Mouse (Mus musculus): ENCODE data around the gene Mllt3. TPM values are rescaled to one million over a fixed set of nuclear protein-coding genes. Genes with fewer than 3 reads are reported as not detected.

Mllt3 gene
- total and polyA plus RNA-seq, 3 experiments, result 15.4 to 75.3 TPM; not detected in 1

GRCm38 (mm10) chr4:87954421-87955083, 78.6 kb downstream of the Mllt3 start:
- no peak overlapping the region for H3K27ac ChIP-seq (ENCODE audit: control insufficient read depth, low read depth, low read length)
- H3K27me3 ChIP-seq (ENCODE audit: control insufficient read depth in 1 of 2, insufficient read depth in 2 of 2, low read length in 2 of 2), result no peaks in the 10 kb centered on the region
- H3K4me3 ChIP-seq (ENCODE audit: control insufficient read depth in 1 of 2, insufficient read depth in 1 of 2, low read depth in 2 of 2, low read length in 2 of 2), result no peak overlapping the region
- peaks cover 5 to 7% of the 10 kb centered on the region in 2 experiments; a peak in 3 of 4 replicates for H3K4me1 ChIP-seq (ENCODE audit: control insufficient read depth in 1 of 2, insufficient read depth in 2 of 2, low read length in 2 of 2)
- H3K36me3 ChIP-seq (ENCODE audit: control insufficient read depth in 1 of 2, insufficient read depth in 2 of 2, low read length in 2 of 2), result peaks cover 0 to 5% of the 10 kb centered on the region in 2 experiments; a peak in 2 of 4 replicates
- DNase-seq (ENCODE audit: low read depth, low spot score), result no peak
- TF ChIP-seq CHD2 (IDR thresholded peaks at IDR 0.05; ENCODE audit: low read length) (no peak), USF2 (IDR thresholded peaks at IDR 0.05; ENCODE audit: borderline replicate concordance in 1 of 2, insufficient read depth in 1 of 2, low read depth in 1 of 2, low read length in 2 of 2) (no peak), SIN3A (IDR thresholded peaks at IDR 0.05; ENCODE audit: low read length) (no peak), HCFC1 (IDR thresholded peaks at IDR 0.05; ENCODE audit: low read depth, low read length) (no peak), NELFE (IDR thresholded peaks at IDR 0.05; ENCODE audit: low read depth, low read length) (no peak), MEF2A (IDR thresholded peaks at IDR 0.05; ENCODE audit: extremely low read depth, insufficient replicate concordance, low read depth, low read length, poor library complexity, severe bottlenecking) (no peak), POLR2AphosphoS2 (IDR thresholded peaks at IDR 0.05; ENCODE audit: low read length) (no peak), GATA1 (IDR thresholded peaks at IDR 0.05; ENCODE audit: low read depth, low read length) (no peak), MAZ (IDR thresholded peaks at IDR 0.05; ENCODE audit: low read depth, low read length) (no peak), KAT2A (conservative IDR thresholded peaks at IDR 0.05; ENCODE audit: low read depth, low read length) (no peak), RCOR1 (IDR thresholded peaks at IDR 0.05; ENCODE audit: low read depth, low read length) (no peak)
- no peaks in the 10 kb centered on the region for H3K9me3 ChIP-seq (replicated peaks; ENCODE audit: insufficient read depth, low read length)
- H3K79me2 ChIP-seq (ENCODE audit: control insufficient read depth, insufficient read depth, low read length, poor library complexity), result no peaks in the 10 kb centered on the region
- no peak overlapping the region for H3K9ac ChIP-seq (ENCODE audit: control insufficient read depth, low read depth, low read length, poor library complexity, severe bottlenecking)

GRCm38 (mm10) chr4:87953736-87954135, 79.4 kb downstream of the Mllt3 start:
- no peaks in the 10 kb centered on the region for H3K9me3 ChIP-seq (replicated peaks; ENCODE audit: insufficient read depth, low read length)
- peaks cover 0 to 5% of the 10 kb centered on the region in 2 experiments; a peak in 2 of 4 replicates for H3K36me3 ChIP-seq (ENCODE audit: control insufficient read depth in 1 of 2, insufficient read depth in 2 of 2, low read length in 2 of 2)
- TF ChIP-seq GABPA (IDR thresholded peaks at IDR 0.05; ENCODE audit: low read depth, low read length) (no peak), BHLHE40 (IDR thresholded peaks at IDR 0.05; ENCODE audit: borderline replicate concordance, low read depth, low read length) (no peak), KAT2A (conservative IDR thresholded peaks at IDR 0.05; ENCODE audit: low read depth, low read length) (no peak), MAX (IDR thresholded peaks at IDR 0.05; ENCODE audit: low read length) (no peak), NELFE (IDR thresholded peaks at IDR 0.05; ENCODE audit: low read depth, low read length) (no peak), ZMIZ1 (IDR thresholded peaks at IDR 0.05; ENCODE audit: low read depth, low read length) (no peak), MAZ (IDR thresholded peaks at IDR 0.05; ENCODE audit: low read depth, low read length) (no peak)
- DNase-seq (ENCODE audit: low read depth, low spot score), result no peak
- no peaks in the 10 kb centered on the region for H3K79me2 ChIP-seq (ENCODE audit: control insufficient read depth, insufficient read depth, low read length, poor library complexity)
- no peak overlapping the region for H3K4me3 ChIP-seq (ENCODE audit: control insufficient read depth in 1 of 2, insufficient read depth in 1 of 2, low read depth in 2 of 2, low read length in 2 of 2)
- H3K9ac ChIP-seq (ENCODE audit: control insufficient read depth, low read depth, low read length, poor library complexity, severe bottlenecking), result no peak overlapping the region
- no peaks in the 10 kb centered on the region for H3K27me3 ChIP-seq (ENCODE audit: control insufficient read depth in 1 of 2, insufficient read depth in 2 of 2, low read length in 2 of 2)
- no peak overlapping the region for H3K27ac ChIP-seq (ENCODE audit: control insufficient read depth, low read depth, low read length)
- H3K4me1 ChIP-seq (ENCODE audit: control insufficient read depth in 1 of 2, insufficient read depth in 2 of 2, low read length in 2 of 2), result peaks cover 5 to 7% of the 10 kb centered on the region in 2 experiments; a peak in 3 of 4 replicates

Data from MEL (cell line).